Mouse (Mus musculus) heart, postnatal 0 days (tissue): Measurements from ENCODE around the gene Elane. TPM values are rescaled to one million over a fixed set of nuclear protein-coding genes. Genes with fewer than 3 reads are reported as not detected.

ENCODE experiments used
- ATAC-seq: fragments of 200-750 bp; cut with Nextera tagmentation; 2 replicates; pipeline ENCODE4 v1.8.0; 2017; ENCODE audit warnings: low read depth, moderate number of reproducible peaks, moderate library complexity; ENCODE audit not compliant: insufficient read depth
- DNase-seq: peaks from one replicate; pipeline ENCODE4 v3.0.0-alpha.2; 2016; ENCODE audit warnings: low spot score
- H3K27ac ChIP-seq: fragments of 300-500 bp; sonication (generic); 2 replicates; pipeline ENCODE4 v1.5.1; 2014; ENCODE audit warnings: low read depth, mild to moderate bottlenecking
- H3K27me3 ChIP-seq: fragments of 300-500 bp; sonication (generic); 2 replicates; pipeline ENCODE4 v1.6.1; 2014; ENCODE audit warnings: low read length, mixed read lengths; ENCODE audit not compliant: control insufficient read depth, insufficient read depth
- H3K36me3 ChIP-seq: fragments of 300-500 bp; sonication (generic); replicated peaks from 2 replicates; pipeline ENCODE4 v1.6.1; 2014; ENCODE audit warnings: low read length, mixed read lengths; ENCODE audit not compliant: control insufficient read depth, insufficient read depth
- H3K4me1 ChIP-seq: fragments of 300-500 bp; sonication (generic); 2 replicates; pipeline ENCODE4 v1.6.1; 2014; ENCODE audit warnings: antibody characterized with exemption; ENCODE audit not compliant: control insufficient read depth, insufficient read depth
- H3K4me2 ChIP-seq: fragments of 300-500 bp; sonication (generic); 2 replicates; pipeline ENCODE4 v1.6.1; 2014; ENCODE audit warnings: low read depth, mild to moderate bottlenecking, low read length, moderate library complexity
- H3K4me3 ChIP-seq: fragments of 300-500 bp; sonication (generic); 2 replicates; pipeline ENCODE4 v1.5.1; 2014; ENCODE audit warnings: low read depth, low read length
- H3K9ac ChIP-seq: fragments of 300-500 bp; sonication (generic); replicated peaks from 2 replicates; pipeline ENCODE4 v1.6.1; 2014; ENCODE audit warnings: low read depth, low read length, mixed read lengths
- H3K9me3 ChIP-seq: fragments of 300-500 bp; sonication (generic); replicated peaks from 2 replicates; pipeline ENCODE4 v1.6.1; 2016; ENCODE audit warnings: low read length; ENCODE audit not compliant: control insufficient read depth
- CTCF ChIP-seq: IDR thresholded peaks from 2 replicates; pipeline ENCODE4 v1.5.1; 2016; ENCODE audit warnings: antibody characterized with exemption, control low read depth, low read depth
- EP300 ChIP-seq: IDR thresholded peaks from 2 replicates; pipeline ENCODE4 v1.6.1; 2016; ENCODE audit warnings: antibody characterized with exemption, low read depth
- WGBS: fragments of 180-500 bp; shearing (Covaris S2); extraction: QIAGEN DNeasy Blood & Tissue Kit; methylation state at CpG from one replicate; pipeline ENCODE4 v1.1.7; 2014; 5-methylcytosine and 5-hydroxymethylcytosine counted together
- polyA plus RNA-seq: library from polyadenylated mRNA; unstranded; fragments of >200 nt; fragmentation: Nextera tagmentation; extraction: Ambion mirVana; gene quantifications from 2 replicates; pipeline ENCODE4 v1.2.1, GENCODE M21; 2015
- total RNA-seq: library from RNA; depleted of rRNA; stranded (reverse); fragments of >200 nt; gene quantifications from 2 replicates; pipeline ENCODE4 v1.2.3, GENCODE M21; 2014; ENCODE audit warnings: low replicate concordance

Elane gene
- total and polyA plus RNA-seq, 2 experiments from 2014 or later: not detected

- Histone ChIP-seq H3K27ac (peak within 1 kb of the TSS; percentile 86), H3K4me1 (peaks cover 19% of the 10 kb centered on the region; the same call in 1 of the 2 replicates)
- WGBS: under 1% methylated on average over 63 of the region's 63 CpGs
Measured at GRCm38 (mm10) chr10:79926491-79927323, 40.7 kb downstream of the Elane start, which contains the start of gene Arid3a. Gene Arid3a, plus strand, starts transcription at chr10:79927043.

DNA sequence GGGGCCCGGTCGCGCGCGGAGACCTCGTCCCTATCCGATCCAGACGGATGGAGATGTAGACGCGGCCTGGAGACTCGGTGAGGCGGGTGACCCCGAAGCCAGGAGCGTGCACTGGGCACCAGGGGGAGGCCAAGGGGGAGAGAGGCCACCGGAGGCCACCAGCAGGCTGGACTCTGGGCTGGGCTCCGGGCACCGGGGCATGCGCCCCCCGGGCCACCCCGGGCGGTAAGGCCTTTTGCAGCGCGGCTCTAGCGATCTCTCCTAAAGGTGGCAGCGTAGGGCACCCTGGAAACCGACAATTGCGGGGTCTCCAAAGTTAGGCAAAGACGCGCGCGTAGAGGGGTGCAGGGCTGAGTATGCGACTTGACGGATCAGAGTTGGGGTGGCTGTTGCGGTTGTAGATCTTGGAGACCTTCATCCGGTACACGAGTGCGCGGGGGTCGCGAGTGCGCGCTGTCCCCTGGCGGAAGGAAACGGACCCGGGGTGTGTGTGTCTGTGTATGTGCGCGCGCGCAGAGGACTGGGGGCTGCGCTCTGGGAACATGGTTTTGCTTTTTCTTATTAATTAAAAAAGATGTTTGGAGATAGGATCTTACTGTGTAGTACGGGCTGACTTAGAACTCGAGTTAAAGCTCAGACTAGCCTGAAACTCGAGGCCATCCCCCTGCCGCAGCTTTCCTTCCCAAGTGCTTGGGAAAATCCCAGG lies 41.4 kb downstream of the Elane start:
- WGBS: under 1% methylated on average over 52 of the region's 54 CpGs

More at GRCm38 (mm10) chr10:79926491-79927323, 40.7 kb downstream of the Elane start, which contains the start of gene Arid3a:
- peak; percentile 77 for ATAC-seq
- peaks cover 17% of the 10 kb centered on the region for H3K27me3 ChIP-seq
- DNase-seq: peak; percentile 89
- H3K4me2 ChIP-seq: peak within 1 kb of the TSS; percentile 95
- H3K4me3 ChIP-seq: peak within 1 kb of the TSS; percentile 88
- no peaks in the 10 kb centered on the region for H3K9me3 ChIP-seq
- no peak for TF ChIP-seq CTCF
- no peak for TF ChIP-seq EP300
- peak within 1 kb of the TSS; percentile 86 for H3K9ac ChIP-seq
- H3K36me3 ChIP-seq: 0 out of 2 replicates have a peak, but pooled peaks cover 7% of the 10 kb centered on the region

GRCm38 (mm10) chr10:79928030-79928694 lies 42.1 kb downstream of the Elane start:
- peak overlapping the region; percentile 86 for H3K9ac ChIP-seq
- peaks cover 25% of the 10 kb centered on the region for H3K4me1 ChIP-seq
- H3K4me3 ChIP-seq: peak overlapping the region; percentile 88
- 2% methylated on average over 26 of the region's 29 CpGs for WGBS
- ATAC-seq (no peak), DNase-seq (no peak)
- no peak for TF ChIP-seq EP300
- no peak for TF ChIP-seq CTCF
- 0 out of 2 replicates have a peak, but pooled peaks cover 7% of the 10 kb centered on the region for H3K36me3 ChIP-seq
- H3K27me3 ChIP-seq: peaks cover 2% of the 10 kb centered on the region; the same call in 1 of the 2 replicates
- peak overlapping the region; percentile 95 for H3K4me2 ChIP-seq
- H3K9me3 ChIP-seq: no peaks in the 10 kb centered on the region
- H3K27ac ChIP-seq: peak overlapping the region; percentile 86

More for the DNA sequence above, 41.4 kb downstream of the Elane start:
- H3K4me2 ChIP-seq: peak overlapping the region; percentile 95
- H3K9me3 ChIP-seq: no peaks in the 10 kb centered on the region
- peaks cover 9% of the 10 kb centered on the region for H3K27me3 ChIP-seq
- no peak for TF ChIP-seq CTCF
- H3K4me3 ChIP-seq: peak overlapping the region; percentile 88
- DNase-seq: no peak
- H3K27ac ChIP-seq: peak overlapping the region; percentile 86
- H3K36me3 ChIP-seq: 0 out of 2 replicates have a peak, but pooled peaks cover 7% of the 10 kb centered on the region
- H3K9ac ChIP-seq: peak overlapping the region; percentile 86
- peaks cover 19% of the 10 kb centered on the region for H3K4me1 ChIP-seq
- peak; percentile 28 for ATAC-seq

- Histone ChIP-seq H3K27ac (no peak overlapping the region), H3K9ac (no peak overlapping the region), H3K36me3 (0 out of 2 replicates have a peak, but pooled peaks cover 7% of the 10 kb centered on the region), H3K4me2 (peak overlapping the region; percentile 95), H3K9me3 (no peaks in the 10 kb centered on the region), H3K4me3 (no peak overlapping the region), H3K27me3 (no peaks in the 10 kb centered on the region), H3K4me1 (peaks cover 25% of the 10 kb centered on the region)
- 36% methylated on average over 7 of the region's 9 CpGs for WGBS
- ATAC-seq (no peak), DNase-seq (no peak)
- TF ChIP-seq CTCF (no peak), EP300 (no peak)
Measured at GRCm38 (mm10) chr10:79928907-79929701, 43.1 kb downstream of the Elane start.
